Mouse (Mus musculus) CH12.LX (cell line): ENCODE measurements at regions not wholly inside any gene's neighbourhood (a gene's known extent, or its start where the extent isn't known, plus 50 kb on each side); places are given as distances from the start of the nearest gene placed in this dataset.

Experiments
- DNase-seq: peaks from one replicate; pipeline ENCODE4 v3.0.0-alpha.2; 2013; ENCODE audit errors: extremely low read depth
- H3K27ac ChIP-seq: 2 replicates; pipeline ENCODE4 v1.5.1; 2012; ENCODE audit warnings: low read depth, mild to moderate bottlenecking, control low read depth, moderate library complexity; ENCODE audit not compliant: insufficient read depth
- H3K27me3 ChIP-seq: replicated peaks from 2 replicates; pipeline ENCODE3; 2012; ENCODE audit warnings: inconsistent platforms
- H3K36me3 ChIP-seq, 2 experiments: replicated peaks in 1 of 2; 2 replicates each; pipeline versions ENCODE3 to v1.6.1; 2012; ENCODE audit warnings: inconsistent platforms in 1 of 2, low read length in 1 of 2, mild to moderate bottlenecking in 1 of 2, mixed read lengths in 1 of 2, moderate library complexity in 1 of 2; ENCODE audit not compliant: control insufficient read depth in 1 of 2, insufficient read depth in 1 of 2
- H3K4me1 ChIP-seq, 2 experiments: 2 replicates each; pipeline ENCODE4 v1.6.1; 2012; ENCODE audit warnings: inconsistent platforms in 1 of 2, moderate library complexity in 1 of 2; ENCODE audit not compliant: insufficient read depth in 2 of 2, control insufficient read depth in 1 of 2
- H3K4me2 ChIP-seq: 2 replicates; pipeline ENCODE4 v1.6.1; 2012; ENCODE audit warnings: low read depth, mild to moderate bottlenecking, control low read depth; ENCODE audit not compliant: poor library complexity, insufficient read depth, severe bottlenecking
- H3K4me3 ChIP-seq, 3 experiments: fragments of 150-350 bp in 1 of 3; sonication (generic) in 1 of 3; replicated peaks in 1 of 3; 2 replicates each; pipeline versions ENCODE3 to v1.5.1; 2011 to 2012; ENCODE audit warnings: low read depth in 2 of 3, low read length in 2 of 3, mild to moderate bottlenecking in 2 of 3, moderate library complexity in 2 of 3, control low read depth in 1 of 3, improper control_type of control experiment in 1 of 3, inconsistent platforms in 1 of 3, mixed read lengths in 1 of 3; ENCODE audit not compliant: poor library complexity in 1 of 3
- H3K79me2 ChIP-seq: replicated peaks from 2 replicates; pipeline ENCODE4 v1.6.1; 2012; ENCODE audit warnings: mild to moderate bottlenecking, moderate library complexity; ENCODE audit not compliant: control insufficient read depth, poor library complexity, insufficient read depth, severe bottlenecking; ENCODE audit errors: extremely low read depth
- H3K9ac ChIP-seq: 2 replicates; pipeline ENCODE4 v1.6.1; 2012; ENCODE audit warnings: low read depth, mild to moderate bottlenecking, control low read depth, moderate library complexity; ENCODE audit not compliant: insufficient read depth
- H3K9me3 ChIP-seq: replicated peaks from 2 replicates; pipeline ENCODE3; 2012; ENCODE audit warnings: low read length, inconsistent platforms, mixed read lengths
- BHLHE40 ChIP-seq: IDR thresholded peaks from 2 replicates; pipeline ENCODE4 v1.6.1; 2011; ENCODE audit warnings: mild to moderate bottlenecking, low read depth, low read length, improper control_type of control experiment
- CHD2 ChIP-seq: IDR thresholded peaks from 2 replicates; pipeline ENCODE4 v1.6.1; 2011; ENCODE audit warnings: low read length, improper control_type of control experiment
- CTCF ChIP-seq, 2 experiments: IDR thresholded peaks in 1 of 2; conservative IDR thresholded peaks in 1 of 2; 2 replicates each; pipeline ENCODE4 v1.5.1; 2011 to 2012; ENCODE audit warnings: low read depth in 2 of 2, low read length in 2 of 2, improper control_type of control experiment in 1 of 2, inconsistent platforms in 1 of 2, mild to moderate bottlenecking in 1 of 2, moderate library complexity in 1 of 2
- EP300 ChIP-seq: IDR thresholded peaks from 2 replicates; pipeline ENCODE4 v1.6.1; 2011; ENCODE audit warnings: low read length, improper control_type of control experiment
- GABPA ChIP-seq: IDR thresholded peaks from 2 replicates; pipeline ENCODE4 v1.6.1; 2012; ENCODE audit warnings: low read depth, low read length, improper control_type of control experiment, inconsistent platforms; ENCODE audit not compliant: insufficient replicate concordance
- HCFC1 ChIP-seq: IDR thresholded peaks from 2 replicates; pipeline ENCODE4 v1.6.1; 2012; ENCODE audit warnings: low read depth, mild to moderate bottlenecking, inconsistent platforms, low read length, improper control_type of control experiment
- IRF4 ChIP-seq: IDR thresholded peaks from 2 replicates; pipeline ENCODE4 v1.6.1; 2014; ENCODE audit warnings: low read depth, mild to moderate bottlenecking, inconsistent platforms, low read length, improper control_type of control experiment
- JUND ChIP-seq: conservative IDR thresholded peaks from 2 replicates; pipeline ENCODE4 v1.6.1; 2011; ENCODE audit warnings: low read depth, low read length, improper control_type of control experiment
- KAT2A ChIP-seq: IDR thresholded peaks from 2 replicates; pipeline ENCODE4 v1.6.1; 2012; ENCODE audit warnings: low read length, improper control_type of control experiment, inconsistent platforms; ENCODE audit not compliant: insufficient replicate concordance
- MAFK ChIP-seq: IDR thresholded peaks from 2 replicates; pipeline ENCODE4 v1.6.1; 2011; ENCODE audit warnings: low read length, improper control_type of control experiment; ENCODE audit not compliant: insufficient replicate concordance
- MXI1 ChIP-seq: IDR thresholded peaks from 2 replicates; pipeline ENCODE4 v1.6.1; 2011; ENCODE audit warnings: mild to moderate bottlenecking, low read depth, low read length, improper control_type of control experiment
- NELFE ChIP-seq: IDR thresholded peaks from 2 replicates; pipeline ENCODE4 v1.6.1; 2011; ENCODE audit warnings: low read depth, low read length, improper control_type of control experiment
- NRF1 ChIP-seq: IDR thresholded peaks from 2 replicates; pipeline ENCODE4 v1.6.1; 2014; ENCODE audit warnings: low read depth, mild to moderate bottlenecking, inconsistent platforms, low read length, improper control_type of control experiment, moderate library complexity
- PAX5 ChIP-seq: IDR thresholded peaks from 2 replicates; pipeline ENCODE4 v1.6.1; 2012; ENCODE audit warnings: low read length, inconsistent platforms, mixed read lengths
- POLR2AphosphoS2 ChIP-seq: IDR thresholded peaks from 2 replicates; pipeline ENCODE4 v1.6.1; 2011; ENCODE audit warnings: low read depth, low read length, improper control_type of control experiment
- RAD21 ChIP-seq: IDR thresholded peaks from 2 replicates; pipeline ENCODE4 v1.6.1; 2011; ENCODE audit warnings: low read depth, mild to moderate bottlenecking, low read length, improper control_type of control experiment, moderate library complexity
- SIN3A ChIP-seq: IDR thresholded peaks from 2 replicates; pipeline ENCODE4 v1.6.1; 2012; ENCODE audit warnings: low read length, improper control_type of control experiment, inconsistent platforms
- TBP ChIP-seq: conservative IDR thresholded peaks from 2 replicates; pipeline ENCODE4 v1.6.1; 2011; ENCODE audit warnings: low read depth, low read length, improper control_type of control experiment
- TCF12 ChIP-seq: IDR thresholded peaks from 2 replicates; pipeline ENCODE4 v1.6.1; 2014; ENCODE audit warnings: low read depth, mild to moderate bottlenecking, inconsistent platforms, low read length, improper control_type of control experiment
- UBTF ChIP-seq: IDR thresholded peaks from 2 replicates; pipeline ENCODE4 v1.6.1; 2012; ENCODE audit warnings: low read depth, mild to moderate bottlenecking, inconsistent platforms, low read length, improper control_type of control experiment, moderate library complexity
- USF2 ChIP-seq: conservative IDR thresholded peaks from 2 replicates; pipeline ENCODE4 v1.6.1; 2011; ENCODE audit warnings: low read depth, low read length, improper control_type of control experiment
- ZKSCAN1 ChIP-seq: IDR thresholded peaks from 2 replicates; pipeline ENCODE4 v1.6.1; 2012; ENCODE audit warnings: low read depth, inconsistent platforms, low read length, improper control_type of control experiment, borderline replicate concordance
- ZNF384 ChIP-seq: IDR thresholded peaks from 2 replicates; pipeline ENCODE4 v1.6.1; 2012; ENCODE audit warnings: low read depth, low read length, improper control_type of control experiment, inconsistent platforms
- dilution Hi-C: fragments of 300-500 bp; cut with MboI; formaldehyde crosslinking; loops from 2 replicates; pipeline ENCODE4 v1.14.3; 2020; ENCODE audit warnings: low sequenced_read_pairs; ENCODE audit not compliant: extremely low pct_unique_long_range_greater_than_20kb, extremely low pct_ligation_motif_present
- in situ Hi-C: fragments of 300-500 bp; cut with MboI; formaldehyde crosslinking; loops from 3 replicates; pipeline ENCODE4 v1.14.3; 2019; ENCODE audit warnings: low sequenced_read_pairs, low pct_ligation_motif_present, low pct_unique_long_range_greater_than_20kb, mixed read lengths

- no peaks in the 10 kb centered on the region for H3K79me2 ChIP-seq
- dilution Hi-C loops, result no loop called here
- no peak overlapping the region for H3K9ac ChIP-seq
- H3K4me2 ChIP-seq, result no peak overlapping the region
- no peaks in the 10 kb centered on the region for H3K4me1 ChIP-seq
- no peak for TF ChIP-seq ZKSCAN1
- no peak for TF ChIP-seq POLR2AphosphoS2
- no peak for TF ChIP-seq USF2
- TF ChIP-seq EP300, result no peak
- TF ChIP-seq MAFK, result no peak
- TF ChIP-seq GABPA, result no peak
- no peak for TF ChIP-seq JUND
- TF ChIP-seq BHLHE40, result no peak
- TF ChIP-seq NELFE, result no peak
- TF ChIP-seq PAX5, result no peak
- no peak for TF ChIP-seq CTCF (conservative IDR thresholded peaks at IDR 0.05 in 1 of 2, IDR thresholded peaks at IDR 0.05 in 1 of 2; ENCODE audit: low read depth in 2 of 2, low read length in 2 of 2)
- TF ChIP-seq, all 38 proteins: peak for 0
- Histone ChIP-seq H3K9me3 (peaks cover 5% of the 10 kb centered on the region), H3K4me3 (no peak overlapping the region), H3K27ac (no peak overlapping the region), H3K27me3 (peaks cover 8% of the 10 kb centered on the region), H3K36me3 (no peaks in the 10 kb centered on the region)
- DNase-seq, result no peak
- in situ Hi-C loops, result loop anchor here (10.0 kb wide), 1 partner anchor 330 kb away; no protein-coding TSS in a partner anchor
Measured at GRCm38 (mm10) chr5:53345164-53345563, 78.3 kb downstream of the Smim20 start.

GRCm38 (mm10) chr5:53346028-53346427 lies 79.1 kb downstream of the Smim20 start:
- H3K9ac ChIP-seq, result no peak overlapping the region
- H3K9me3 ChIP-seq, result peaks cover 5% of the 10 kb centered on the region
- no peaks in the 10 kb centered on the region for H3K36me3 ChIP-seq
- no peak for DNase-seq
- H3K27ac ChIP-seq, result no peak overlapping the region
- in situ Hi-C loops, result loop anchor here (10.0 kb wide), 1 partner anchor 329 kb away; no protein-coding TSS in a partner anchor
- dilution Hi-C loops, result no loop called here
- no peak overlapping the region for H3K4me2 ChIP-seq
- no peaks in the 10 kb centered on the region for H3K4me1 ChIP-seq
- no peak for TF ChIP-seq NRF1
- no peak overlapping the region for H3K4me3 ChIP-seq
- peaks cover 8% of the 10 kb centered on the region for H3K27me3 ChIP-seq
- H3K79me2 ChIP-seq, result no peaks in the 10 kb centered on the region

GRCm38 (mm10) chr5:53346756-53347155 lies 79.9 kb downstream of the Smim20 start:
- no peaks in the 10 kb centered on the region for H3K36me3 ChIP-seq
- H3K79me2 ChIP-seq, result no peaks in the 10 kb centered on the region
- dilution Hi-C loops (no loop called here), in situ Hi-C loops (loop anchor here (10.0 kb wide), 1 partner anchor 328 kb away; no protein-coding TSS in a partner anchor)
- no peak for DNase-seq
- no peaks in the 10 kb centered on the region for H3K4me1 ChIP-seq
- H3K27me3 ChIP-seq, result peaks cover 8% of the 10 kb centered on the region
- TF ChIP-seq ZNF384 (no peak), JUND (no peak), PAX5 (no peak), HCFC1 (no peak), TCF12 (no peak), MXI1 (no peak), TBP (no peak), NELFE (no peak), KAT2A (no peak), SIN3A (no peak), RAD21 (no peak), UBTF (no peak), POLR2AphosphoS2 (no peak), IRF4 (no peak), CHD2 (no peak)
- no peak overlapping the region for H3K9ac ChIP-seq
- H3K9me3 ChIP-seq, result peaks cover 5% of the 10 kb centered on the region
- H3K27ac ChIP-seq, result no peak overlapping the region
- no peak overlapping the region for H3K4me2 ChIP-seq
- H3K4me3 ChIP-seq, result no peak overlapping the region
